Mouse (Mus musculus): Measurements from ENCODE around the gene Trpv2.
"Not testable (repeated sequence)": the region's sequence is repeated elsewhere in the genome, so short reads cannot be mapped to it uniquely, and the experiment has no call there.

The Trpv2 gene

GRCm38 (mm10) chr11:62649803-62650202, 75.5 kb downstream of the Trpv2 start:
- DNase-seq: not testable (repeated sequence)

All from layer of hippocampus, adult 9-11 months (tissue).